Mouse (Mus musculus): ENCODE data around the gene Rhox3a.
"Not testable (repeated sequence)": the region's sequence is repeated elsewhere in the genome, so short reads cannot be mapped to it uniquely, and the experiment has no call there.

Gene Rhox3a

DNA sequence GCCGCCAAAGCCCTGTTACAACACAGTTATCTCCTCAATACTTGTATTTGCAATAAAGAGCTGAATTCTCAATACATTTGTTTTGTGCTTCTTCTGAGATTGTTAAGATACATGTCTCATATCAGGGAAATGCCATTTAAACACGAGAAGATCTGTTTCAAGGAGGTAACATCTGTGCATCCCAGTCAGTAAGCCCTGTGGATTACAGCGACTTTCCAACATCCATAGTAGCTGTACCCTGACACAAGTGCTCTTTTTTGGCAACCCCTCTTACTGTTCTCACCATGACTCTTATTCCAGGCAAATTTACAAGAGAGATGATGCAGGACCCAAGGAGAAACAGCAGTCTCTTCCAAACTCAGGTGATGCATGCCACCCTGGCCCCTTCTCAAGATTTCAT lies at the start of gene Rhox3a:
TSS of gene Rhox3a (plus strand) at position 301 of the 400 bp plus-strand sequence.
- in situ Hi-C loops (cut with MboI): not testable (repeated sequence)

DNA sequence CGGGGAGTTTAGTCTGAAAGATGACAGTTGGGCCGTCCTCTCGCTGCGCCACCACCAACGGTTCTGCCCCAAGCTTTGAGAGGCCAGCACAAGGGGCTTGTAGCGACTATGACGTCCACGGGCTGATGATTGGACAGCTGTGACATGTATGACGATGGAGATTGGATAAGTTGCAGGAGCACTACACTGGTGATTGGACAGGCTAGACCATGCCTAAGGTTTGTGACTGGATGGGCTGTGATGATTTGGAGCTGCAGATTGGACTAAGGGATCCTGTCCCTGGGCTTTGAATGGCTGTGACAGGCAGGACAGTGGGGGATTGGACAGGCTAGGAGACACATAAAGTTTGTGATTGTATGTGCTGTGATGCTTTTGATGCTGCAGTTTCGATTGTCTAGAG lies 38.8 kb upstream of the Rhox3a start, which contains the start of gene Gm9:
TSS of gene Gm9 (minus strand) at position 101 of the 400 bp plus-strand sequence.
- in situ Hi-C loops (cut with MboI): no loop called here

DNA sequence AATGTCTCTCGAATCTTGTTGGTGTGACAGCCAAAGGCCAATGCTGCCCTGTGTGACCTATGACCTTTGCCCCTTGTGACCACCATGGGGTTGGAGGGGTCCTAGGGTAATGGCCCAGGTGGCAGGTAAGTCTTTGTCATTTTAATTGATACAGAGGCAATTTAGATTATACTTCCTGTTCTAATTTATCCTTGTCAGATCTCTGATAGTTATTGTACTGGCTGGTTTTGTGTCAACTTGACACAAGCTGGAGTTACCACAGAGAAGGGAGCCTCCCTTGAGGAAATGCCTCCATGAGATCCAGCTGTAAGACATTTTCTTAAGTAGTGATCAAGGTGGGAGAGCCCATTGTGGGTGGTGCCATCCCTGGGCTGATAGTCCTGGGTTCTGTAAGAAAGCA lies 27.6 kb upstream of the Rhox3a start, which contains the start of gene Rhox1:
TSS of gene Rhox1 (minus strand) at position 101 of the 400 bp plus-strand sequence.
- in situ Hi-C loops (cut with MboI): not testable (repeated sequence)

DNA sequence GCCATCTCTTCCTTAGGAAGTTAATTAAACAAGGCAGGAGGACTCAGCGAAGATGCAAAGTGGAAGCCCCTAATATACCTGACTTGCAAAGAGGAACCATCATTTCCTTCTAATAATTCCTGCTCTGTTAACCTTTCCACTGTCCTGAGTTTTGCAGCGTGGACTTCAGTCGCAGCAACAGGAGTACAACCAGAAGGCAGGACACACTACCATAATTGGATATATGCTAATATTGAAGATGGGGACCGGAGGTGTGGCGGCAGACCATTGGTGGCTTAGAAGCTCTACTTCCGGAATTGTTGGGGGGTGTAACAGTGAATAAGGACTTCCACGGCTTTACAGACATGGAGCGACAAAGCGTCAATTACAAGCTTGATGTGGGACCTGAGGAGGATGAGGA lies 5.0 kb upstream of the Rhox3a start, which contains the start of gene Rhox2a:
TSS of gene Rhox2a (plus strand) at position 301 of the 400 bp plus-strand sequence.
- in situ Hi-C loops (cut with MboI): not testable (repeated sequence)

DNA sequence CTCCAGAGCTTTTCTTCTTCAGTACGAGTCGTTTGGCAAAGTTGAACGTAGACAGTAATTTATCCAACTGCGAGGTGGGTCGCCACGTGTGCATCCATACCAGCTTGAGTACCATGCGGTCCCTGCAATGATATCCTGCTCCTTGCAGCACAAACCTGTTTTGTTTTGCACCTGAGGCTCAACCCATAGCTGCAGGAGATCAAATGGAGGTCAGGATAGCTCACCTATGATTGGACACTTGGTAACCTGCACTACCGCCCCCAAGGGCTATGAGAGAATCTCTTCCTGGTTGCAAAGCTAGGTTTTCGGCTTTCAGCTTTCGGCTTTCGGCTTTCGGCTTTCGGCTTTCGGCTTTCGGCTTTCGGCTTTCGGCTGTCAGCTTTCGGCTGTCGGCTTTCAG lies 15.3 kb downstream of the Rhox3a start, which contains the start of gene Rhox4a:
TSS of gene Rhox4a (plus strand) at position 301 of the 400 bp plus-strand sequence.
- in situ Hi-C loops (cut with MboI): not testable (repeated sequence)
